Comparison of ENCODE assay signal across 16 mouse cellular contexts in the genomic region with DNA sequence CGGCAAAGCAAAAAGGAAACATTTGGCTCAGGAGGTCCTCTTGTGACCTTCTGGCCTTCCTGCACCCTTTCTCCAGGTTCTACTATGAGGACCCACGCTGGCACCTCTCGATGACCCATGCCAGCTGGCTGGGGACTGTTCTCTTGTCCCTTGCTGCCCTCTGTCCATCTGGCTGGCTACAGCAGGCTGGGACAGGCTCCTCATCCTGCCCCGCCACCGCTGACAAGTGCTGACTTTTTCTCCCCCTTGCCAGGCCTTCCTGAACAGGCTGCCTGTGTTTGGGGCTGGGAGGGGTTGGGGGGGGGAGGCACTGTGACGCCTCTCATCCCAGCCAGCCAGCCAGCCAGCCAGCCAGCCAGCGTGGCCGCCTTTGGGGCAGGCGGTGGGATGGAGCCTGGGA. TPM values are rescaled to one million over a fixed set of nuclear protein-coding genes. Genes with fewer than 3 reads are reported as not detected.
DNase-seq lines count a peak whose midpoint lies in the region; ATAC-seq lines count a peak whose summit lies in the region.
"Had no signal": no experiment of that assay in that cellular context is flagged by ENCODE, and none has a peak within 500 bp of the region (broad histone marks: within the 10 kb centered on the region; RNA-seq: fewer than 3 reads in every experiment).

No protein-coding gene starts in this region.

- H3K4me1 ChIP-seq in forebrain, embryonic 10.5 days = peaks cover 63% of the 10 kb centered on the region
- H3K4me1 ChIP-seq in forebrain, embryonic 14.5 days (ENCODE audit: control insufficient read depth, insufficient read depth, low read length) = peaks cover 6% of the 10 kb centered on the region; the same call in 1 of the 2 replicates
- H3K4me1 ChIP-seq in embryonic facial prominence, embryonic 14.5 days (ENCODE audit: control insufficient read depth, insufficient read depth, low read length) = peaks cover 54% of the 10 kb centered on the region
- peaks cover 72% of the 10 kb centered on the region for H3K4me1 ChIP-seq in limb, embryonic 10.5 days

- no peak overlapping the region for H3K4me3 ChIP-seq in forebrain, embryonic 10.5 days
- H3K4me3 ChIP-seq in forebrain, embryonic 14.5 days (ENCODE audit: low read depth, low read length) = no peak overlapping the region
- no peak overlapping the region for H3K4me3 ChIP-seq in embryonic facial prominence, embryonic 14.5 days (ENCODE audit: low read depth, low read length)
- H3K4me3 ChIP-seq in limb, embryonic 10.5 days = no peak overlapping the region
- H3K4me3 ChIP-seq: stomach, embryonic 15.5 days had no signal

- no peaks in the 10 kb centered on the region for H3K36me3 ChIP-seq in forebrain, embryonic 10.5 days (replicated peaks)
- H3K36me3 ChIP-seq in forebrain, embryonic 14.5 days (ENCODE audit: control insufficient read depth, insufficient read depth, low read length) = no peaks in the 10 kb centered on the region
- H3K36me3 ChIP-seq in embryonic facial prominence, embryonic 14.5 days (ENCODE audit: control insufficient read depth, insufficient read depth, low read length) = peaks cover 25% of the 10 kb centered on the region
- peaks cover 20% of the 10 kb centered on the region for H3K36me3 ChIP-seq in limb, embryonic 10.5 days
- H3K36me3 ChIP-seq: stomach, embryonic 15.5 days had no signal

- intact Hi-C loops in left cerebral cortex, postnatal 4 days (cut with DNase I) = loop anchor here (10.0 kb wide), 1 partner anchor 128 kb away; no protein-coding TSS in a partner anchor
- intact Hi-C loops in left cerebral cortex, postnatal 36 days (cut with DNase I) = no loop called here

- no peak overlapping the region for H3K9ac ChIP-seq in forebrain, embryonic 14.5 days (ENCODE audit: low read length)
- H3K9ac ChIP-seq in embryonic facial prominence, embryonic 14.5 days (ENCODE audit: low read depth, low read length) = peak overlapping the region; percentile 2; the same call in 1 of the 2 replicates
- H3K9ac ChIP-seq: stomach, embryonic 15.5 days had no signal

- H3K9me3 ChIP-seq in forebrain, embryonic 10.5 days = no peaks in the 10 kb centered on the region
- H3K9me3 ChIP-seq in forebrain, embryonic 14.5 days (replicated peaks; ENCODE audit: control insufficient read depth, low read length) = no peaks in the 10 kb centered on the region
- no peaks in the 10 kb centered on the region for H3K9me3 ChIP-seq in embryonic facial prominence, embryonic 14.5 days (ENCODE audit: control insufficient read depth, low read length)
- no peaks in the 10 kb centered on the region for H3K9me3 ChIP-seq in limb, embryonic 10.5 days (replicated peaks)
- H3K9me3 ChIP-seq: stomach, embryonic 15.5 days had no signal

- 47% methylated on average over 9 of the region's 9 CpGs for WGBS in forebrain, embryonic 10.5 days
- WGBS in forebrain, embryonic 14.5 days = 53% methylated on average over 9 of the region's 9 CpGs
- WGBS in embryonic facial prominence, embryonic 14.5 days = 27% methylated on average over 9 of the region's 9 CpGs
- 36% methylated on average over 9 of the region's 9 CpGs for WGBS in limb, embryonic 10.5 days

- DNase-seq in forebrain, embryonic 10.5 days (ENCODE audit: extremely low spot score, low spot score) = no peak
- DNase-seq in forebrain, embryonic 14.5 days (ENCODE audit: low spot score) = no peak
- peak; percentile 53 for DNase-seq in left cerebral cortex, postnatal 4 days
- no peak for DNase-seq in left cerebral cortex, adult 8-10 months (ENCODE audit: low spot score in 2 of 2)
- DNase-seq in embryonic facial prominence, embryonic 14.5 days (ENCODE audit: low spot score) = no peak
- no peak for DNase-seq in limb, embryonic 10.5 days (ENCODE audit: low spot score)
- no peak for DNase-seq in adrenal gland, postnatal 36 days
- no peak for DNase-seq in left cerebral cortex, postnatal 36 days (ENCODE audit: low spot score in 2 of 2)
- DNase-seq: adrenal gland, postnatal 25 days; lung, adult 18-20 months; right cerebral cortex, postnatal 4 days had no signal

- H3K27me3 ChIP-seq in forebrain, embryonic 10.5 days (ENCODE audit: poor library complexity, severe bottlenecking) = peaks cover 80% of the 10 kb centered on the region
- peaks cover 18% of the 10 kb centered on the region for H3K27me3 ChIP-seq in forebrain, embryonic 14.5 days (replicated peaks; ENCODE audit: control insufficient read depth, insufficient read depth, low read length)
- no peaks in the 10 kb centered on the region for H3K27me3 ChIP-seq in embryonic facial prominence, embryonic 14.5 days (replicated peaks; ENCODE audit: control insufficient read depth, insufficient read depth, low read length)
- H3K27me3 ChIP-seq in limb, embryonic 10.5 days (ENCODE audit: low read depth, poor library complexity, severe bottlenecking) = peaks cover 81% of the 10 kb centered on the region

- no peak for ATAC-seq in forebrain, embryonic 14.5 days
- ATAC-seq in embryonic facial prominence, embryonic 14.5 days (ENCODE audit: low read depth) = no peak

- H3K4me2 ChIP-seq in forebrain, embryonic 14.5 days (ENCODE audit: low read length) = no peak overlapping the region
- peak overlapping the region; percentile 40 for H3K4me2 ChIP-seq in embryonic facial prominence, embryonic 14.5 days (ENCODE audit: low read depth, low read length)
- H3K4me2 ChIP-seq: stomach, embryonic 15.5 days had no signal

- H3K27ac ChIP-seq in forebrain, embryonic 10.5 days = peak overlapping the region; percentile 35; the same call in 1 of the 2 replicates
- no peak overlapping the region for H3K27ac ChIP-seq in forebrain, embryonic 14.5 days (ENCODE audit: low read depth, low read length)
- 0 out of 2 replicates have a peak overlapping the region, but pooled peaks have one; percentile 15 for H3K27ac ChIP-seq in embryonic facial prominence, embryonic 14.5 days (replicated peaks; ENCODE audit: low read depth, low read length)
- 0 out of 2 replicates have a peak overlapping the region, but pooled peaks have one; percentile 33 for H3K27ac ChIP-seq in limb, embryonic 10.5 days
- H3K27ac ChIP-seq: stomach, embryonic 15.5 days had no signal

RNA-seq across cellular contexts. Expression of a gene that starts 5.3 kb away (rescaled TPM):
- 0.27 and 0.54 TPM in 2 replicates for polyA plus RNA-seq in forebrain, embryonic 10.5 days (2016; fragmentation: Nextera tagmentation; extraction: Ambion mirVana)
- polyA plus RNA-seq in forebrain, embryonic 14.5 days (2014; fragmentation: Nextera tagmentation; extraction: Ambion mirVana) = 0.33 TPM in 1 of 2 replicates, not detected in the other
- total RNA-seq in left cerebral cortex, postnatal 4 days (2021) = 1 to 10 TPM in 1 of 2 experiments, under 1 TPM in 1; 0.87 to 1.1 TPM
- total RNA-seq in left cerebral cortex, adult 8-10 months (2022) = 1 to 10 TPM in 3 of 4 experiments, not detected in 1; 2.4 to 3.2 (median 2.6) TPM
- polyA plus RNA-seq in embryonic facial prominence, embryonic 14.5 days (2014; fragmentation: Nextera tagmentation; extraction: Ambion mirVana) = 39.1 and 53.6 TPM in 2 replicates
- polyA plus RNA-seq in limb, embryonic 10.5 days (2016; fragmentation: Nextera tagmentation; extraction: Ambion mirVana) = 1.7 and 3.5 TPM in 2 replicates
- 1 to 10 TPM; 1.8 to 2.2 TPM for total RNA-seq in adrenal gland, postnatal 36 days (2021)
- total RNA-seq in left cerebral cortex, postnatal 36 days (2021) = under 1 TPM in 1 of 2 experiments, not detected in 1; 0.59 TPM
- total RNA-seq: adrenal gland, postnatal 25 days; common myeloid progenitor, adult 5-6 weeks; granulocyte monocyte progenitor cell, adult 5-6 weeks; megakaryocyte progenitor cell, adult 5-6 weeks had no signal
- polyA plus RNA-seq: urinary bladder, adult 2 months had no signal

RNA-seq across cellular contexts. Expression of a gene that starts 10.6 kb away (rescaled TPM):
- polyA plus RNA-seq in forebrain, embryonic 10.5 days (2016; fragmentation: Nextera tagmentation; extraction: Ambion mirVana) = 19.2 and 23.0 TPM in 2 replicates
- 4.0 and 4.7 TPM in 2 replicates for polyA plus RNA-seq in forebrain, embryonic 14.5 days (2014; fragmentation: Nextera tagmentation; extraction: Ambion mirVana)
- total RNA-seq in left cerebral cortex, postnatal 4 days (2021) = 10 to 100 TPM; 11.2 to 11.6 TPM
- 1 to 10 TPM; 8.4 to 8.7 (median 8.6) TPM for total RNA-seq in left cerebral cortex, adult 8-10 months (2022)
- 97.5 and 98.0 TPM in 2 replicates for polyA plus RNA-seq in embryonic facial prominence, embryonic 14.5 days (2014; fragmentation: Nextera tagmentation; extraction: Ambion mirVana)
- polyA plus RNA-seq in limb, embryonic 10.5 days (2016; fragmentation: Nextera tagmentation; extraction: Ambion mirVana) = 36.3 and 49.2 TPM in 2 replicates
- 10 to 100 TPM; 12.5 to 23.1 TPM for total RNA-seq in adrenal gland, postnatal 36 days (2021)
- total RNA-seq in left cerebral cortex, postnatal 36 days (2021) = 1 to 10 TPM; 4.6 to 7.1 TPM
